8 mouse cellular contexts compared by ENCODE assay signal in genomic region chr5:114138277-114139164, GRCm38 (mm10). TPM values are rescaled to one million over a fixed set of nuclear protein-coding genes. Genes with fewer than 3 reads are reported as not detected.
DNase-seq lines count a peak whose midpoint lies in the region; ATAC-seq and TF ChIP-seq lines count a peak whose summit lies in the region.

No protein-coding gene starts in this region.

- H3K9ac ChIP-seq in forebrain, postnatal 0 days: no peak overlapping the region
- no peak overlapping the region for H3K9ac ChIP-seq in intestine, postnatal 0 days (ENCODE audit: low read depth, low read length)
- H3K9ac ChIP-seq in midbrain, embryonic 15.5 days: no peak overlapping the region

- H3K4me3 ChIP-seq in forebrain, postnatal 0 days (ENCODE audit: low read depth, low read length): no peak overlapping the region
- H3K4me3 ChIP-seq in intestine, postnatal 0 days (ENCODE audit: low read depth, low read length): no peak overlapping the region
- H3K4me3 ChIP-seq in midbrain, embryonic 15.5 days: no peak overlapping the region

- H3K36me3 ChIP-seq in forebrain, postnatal 0 days (ENCODE audit: insufficient read depth): peaks cover 4% of the 10 kb centered on the region; the same call in 1 of the 2 replicates
- H3K36me3 ChIP-seq in intestine, postnatal 0 days (ENCODE audit: control insufficient read depth, insufficient read depth): peaks cover 9% of the 10 kb centered on the region; the same call in 1 of the 2 replicates
- H3K36me3 ChIP-seq in midbrain, embryonic 15.5 days (replicated peaks): no peaks in the 10 kb centered on the region

- no peaks in the 10 kb centered on the region for H3K4me1 ChIP-seq in forebrain, postnatal 0 days (ENCODE audit: insufficient read depth)
- H3K4me1 ChIP-seq in intestine, postnatal 0 days (replicated peaks; ENCODE audit: control insufficient read depth, insufficient read depth, low read length): no peaks in the 10 kb centered on the region
- H3K4me1 ChIP-seq in midbrain, embryonic 15.5 days: peaks cover 23% of the 10 kb centered on the region

- intact Hi-C loops in heart, postnatal 25 days (cut with DNase I): loop anchor here (5.0 kb wide), 1 partner anchor 39 kb away; no protein-coding TSS in a partner anchor

- H3K9me3 ChIP-seq in forebrain, postnatal 0 days (ENCODE audit: low read length): no peaks in the 10 kb centered on the region
- no peaks in the 10 kb centered on the region for H3K9me3 ChIP-seq in intestine, postnatal 0 days (ENCODE audit: control insufficient read depth)
- no peaks in the 10 kb centered on the region for H3K9me3 ChIP-seq in midbrain, embryonic 15.5 days

- WGBS in forebrain, postnatal 0 days: 43% methylated on average over 21 of the region's 21 CpGs
- WGBS in intestine, postnatal 0 days: 38% methylated on average over 21 of the region's 21 CpGs
- 65% methylated on average over 21 of the region's 21 CpGs for WGBS in midbrain, embryonic 15.5 days

- ATAC-seq in forebrain, postnatal 0 days: peak; percentile 52
- ATAC-seq in intestine, postnatal 0 days: peak; percentile 77
- peak; percentile 51; the same call in 1 of the 2 replicates for ATAC-seq in midbrain, embryonic 15.5 days (replicated peaks)

- peak; percentile 96 for DNase-seq in heart, adult 11 months
- DNase-seq in heart, postnatal 25 days (ENCODE audit: low spot score): no peak
- peak; percentile 36 for DNase-seq in forebrain, postnatal 0 days
- DNase-seq in frontal cortex, postnatal 10 days (ENCODE audit: low spot score in 2 of 2): no peak
- DNase-seq in thymus, postnatal 10 days (ENCODE audit: low spot score in 2 of 2): no peak
- DNase-seq in spleen, postnatal 4 days (ENCODE audit: low spot score in 2 of 2): no peak

- H3K4me2 ChIP-seq in forebrain, postnatal 0 days (ENCODE audit: low read depth): peak overlapping the region; percentile 15; the same call in 1 of the 2 replicates
- H3K4me2 ChIP-seq in intestine, postnatal 0 days (replicated peaks; ENCODE audit: low read depth): peak overlapping the region; percentile 55
- no peak overlapping the region for H3K4me2 ChIP-seq in midbrain, embryonic 15.5 days

- peak overlapping the region; percentile 77 for H3K27ac ChIP-seq in forebrain, postnatal 0 days (ENCODE audit: low read depth, low read length)
- H3K27ac ChIP-seq in intestine, postnatal 0 days (ENCODE audit: low read depth, low read length): peak overlapping the region; percentile 84
- peak overlapping the region; percentile 72 for H3K27ac ChIP-seq in midbrain, embryonic 15.5 days

- no peaks in the 10 kb centered on the region for H3K27me3 ChIP-seq in forebrain, postnatal 0 days (ENCODE audit: insufficient read depth, low read length)
- H3K27me3 ChIP-seq in intestine, postnatal 0 days (replicated peaks; ENCODE audit: control insufficient read depth, insufficient read depth, low read length): no peaks in the 10 kb centered on the region
- H3K27me3 ChIP-seq in midbrain, embryonic 15.5 days (replicated peaks): no peaks in the 10 kb centered on the region

- no peak for TF ChIP-seq CTCF in forebrain, postnatal 0 days (IDR thresholded peaks at IDR 0.05; ENCODE audit: low read depth)
- no peak for TF ChIP-seq CTCF in intestine, postnatal 0 days (IDR thresholded peaks at IDR 0.05; ENCODE audit: low read depth)

RNA-seq across cellular contexts. Expression of gene Acacb, which starts 7.8 kb away (rescaled TPM):
- 100 to 1,000 TPM; 182 to 193 TPM for total RNA-seq in heart, postnatal 25 days (2021)
- 2.0 and 4.0 TPM in 2 replicates for total RNA-seq in forebrain, postnatal 0 days (2014; rRNA removed)
- polyA plus RNA-seq in forebrain, postnatal 0 days (2015; fragmentation: Nextera tagmentation; extraction: Ambion mirVana): 2.7 and 4.3 TPM in 2 replicates
- 0.69 and 1.1 TPM in 2 replicates for polyA plus RNA-seq in intestine, postnatal 0 days (2015; fragmentation: Nextera tagmentation; extraction: Ambion mirVana)
- 5.0 and 5.8 TPM in 2 replicates for polyA plus RNA-seq in midbrain, embryonic 15.5 days (2015; fragmentation: Nextera tagmentation; extraction: Ambion mirVana)

RNA-seq across cellular contexts. Expression of gene Ung, which starts 8.3 kb away (rescaled TPM):
- total RNA-seq in heart, postnatal 25 days (2021): 10 to 100 TPM; 29.7 to 32.3 TPM
- total RNA-seq in forebrain, postnatal 0 days (2014; rRNA removed): 6.7 and 7.8 TPM in 2 replicates
- polyA plus RNA-seq in forebrain, postnatal 0 days (2015; fragmentation: Nextera tagmentation; extraction: Ambion mirVana): 7.5 and 9.1 TPM in 2 replicates
- 10.0 and 11.4 TPM in 2 replicates for polyA plus RNA-seq in intestine, postnatal 0 days (2015; fragmentation: Nextera tagmentation; extraction: Ambion mirVana)
- polyA plus RNA-seq in midbrain, embryonic 15.5 days (2015; fragmentation: Nextera tagmentation; extraction: Ambion mirVana): 8.5 and 9.7 TPM in 2 replicates

RNA-seq across cellular contexts. Expression of gene Alkbh2, which starts 10.5 kb away (rescaled TPM):
- 1 to 10 TPM in 1 of 2 experiments, under 1 TPM in 1; 0.83 to 1.4 TPM for total RNA-seq in heart, postnatal 25 days (2021)
- 4.6 and 5.8 TPM in 2 replicates for total RNA-seq in forebrain, postnatal 0 days (2014; rRNA removed)
- polyA plus RNA-seq in forebrain, postnatal 0 days (2015; fragmentation: Nextera tagmentation; extraction: Ambion mirVana): 6.9 and 7.6 TPM in 2 replicates
- polyA plus RNA-seq in intestine, postnatal 0 days (2015; fragmentation: Nextera tagmentation; extraction: Ambion mirVana): 6.9 and 7.8 TPM in 2 replicates
- 5.3 and 6.9 TPM in 2 replicates for polyA plus RNA-seq in midbrain, embryonic 15.5 days (2015; fragmentation: Nextera tagmentation; extraction: Ambion mirVana)

RNA-seq across cellular contexts. Expression of gene Svop, which starts 47.2 kb away (rescaled TPM):
- not detected for total RNA-seq in heart, postnatal 25 days (2021)
- 153 and 177 TPM in 2 replicates for total RNA-seq in forebrain, postnatal 0 days (2014; rRNA removed)
- polyA plus RNA-seq in forebrain, postnatal 0 days (2015; fragmentation: Nextera tagmentation; extraction: Ambion mirVana): 89.7 and 97.5 TPM in 2 replicates
- 1.4 and 1.5 TPM in 2 replicates for polyA plus RNA-seq in intestine, postnatal 0 days (2015; fragmentation: Nextera tagmentation; extraction: Ambion mirVana)
- polyA plus RNA-seq in midbrain, embryonic 15.5 days (2015; fragmentation: Nextera tagmentation; extraction: Ambion mirVana): 104 and 115 TPM in 2 replicates

Comparison
In these comparisons a context has a peak if more than half of its experiments do, and no peak if none do; other contexts are left out.
1. DNase-seq: peak in heart, adult 11 months (single experiment) and forebrain, postnatal 0 days (single experiment); none in heart, postnatal 25 days (single experiment), frontal cortex, postnatal 10 days (0 of 2), thymus, postnatal 10 days (0 of 2) and spleen, postnatal 4 days (0 of 2).
2. Peak in every context shown above with its lines, with median percentiles within 50 percentile points of each other: ATAC-seq and H3K27ac ChIP-seq.